8 mouse cellular contexts compared by ENCODE assay signal in the genomic region with DNA sequence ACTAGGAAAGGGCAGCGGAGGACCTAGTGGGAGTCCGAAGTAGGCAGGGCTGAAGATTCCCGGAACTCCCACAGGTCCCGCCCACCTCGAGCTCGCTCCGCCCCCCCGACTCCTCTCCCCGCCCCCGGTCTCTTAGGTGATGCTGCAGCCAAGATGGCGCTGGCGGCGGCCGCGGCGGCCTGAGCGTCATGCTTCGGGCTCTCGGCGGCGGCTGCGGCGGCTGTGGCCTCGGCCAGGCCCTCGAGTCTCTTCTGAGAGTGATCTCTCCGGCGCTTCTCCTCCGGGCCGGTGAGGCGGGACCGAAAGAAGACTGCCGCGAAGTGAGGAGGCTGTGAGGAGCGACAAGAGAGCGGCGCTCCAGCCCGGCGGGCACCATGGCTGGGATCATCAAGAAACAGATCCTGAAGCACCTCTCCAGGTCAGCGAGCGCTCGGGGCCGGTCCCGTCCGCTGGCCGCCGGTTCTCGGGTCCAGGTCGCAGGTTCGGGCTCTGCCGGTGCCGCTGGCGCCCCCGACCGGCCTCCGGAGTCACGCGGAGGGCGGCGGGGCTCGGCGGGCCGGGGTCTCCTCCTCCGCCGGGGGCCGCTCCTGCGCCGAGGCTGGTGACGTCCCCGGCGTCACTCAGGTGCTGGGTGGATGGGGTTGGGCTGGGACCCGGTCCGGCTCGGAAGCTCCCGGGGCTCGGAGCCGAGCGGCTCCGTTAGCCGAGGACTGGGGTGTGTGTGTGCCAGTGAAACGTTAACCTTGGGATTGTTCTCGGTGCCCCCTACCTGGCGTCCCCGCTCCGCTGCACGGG. TPM values are rescaled to one million over a fixed set of nuclear protein-coding genes. Genes with fewer than 3 reads are reported as not detected.
DNase-seq lines count a peak whose midpoint lies in the region; ATAC-seq and TF ChIP-seq lines count a peak whose summit lies in the region.

A gene (plus strand): TSS at position 121 of the 795 bp plus-strand sequence.

- H3K4me2 ChIP-seq in embryonic facial prominence, embryonic 14.5 days (ENCODE audit: low read depth, low read length), result peak within 1 kb of the TSS; percentile 72
- H3K4me2 ChIP-seq in limb, embryonic 12.5 days, result peak within 1 kb of the TSS; percentile 61
- H3K4me2 ChIP-seq in midbrain, embryonic 14.5 days (ENCODE audit: low read length), result peak within 1 kb of the TSS; percentile 56

- no peak for TF ChIP-seq EP300 in heart, adult 2 months (IDR thresholded peaks at IDR 0.05; ENCODE audit: insufficient read depth, low read depth, low read length)

- no peak for TF ChIP-seq CTCF in bone marrow, adult 2 months (IDR thresholded peaks at IDR 0.05; ENCODE audit: control insufficient read depth, insufficient read depth, low read length)
- peak; percentile 38 for TF ChIP-seq CTCF in heart, adult 2 months (IDR thresholded peaks at IDR 0.05)

- H3K4me3 ChIP-seq in bone marrow, adult 2 months (replicated peaks; ENCODE audit: control insufficient read depth, low read depth, low read length), result peak within 1 kb of the TSS; percentile 92
- H3K4me3 ChIP-seq in embryonic facial prominence, embryonic 14.5 days (ENCODE audit: low read depth, low read length), result peak within 1 kb of the TSS; percentile 69
- H3K4me3 ChIP-seq in heart, adult 2 months, result peak within 1 kb of the TSS; percentile 93
- H3K4me3 ChIP-seq in limb, embryonic 12.5 days (replicated peaks), result peak within 1 kb of the TSS; percentile 89
- H3K4me3 ChIP-seq in midbrain, embryonic 14.5 days (replicated peaks; ENCODE audit: low read depth, low read length), result peak within 1 kb of the TSS; percentile 93

- WGBS in bone marrow, adult 2 months, result under 1% methylated on average over 84 of the region's 85 CpGs
- 0% methylated on average over 29 of the region's 85 CpGs for WGBS in embryonic facial prominence, embryonic 14.5 days
- under 1% methylated on average over 81 of the region's 85 CpGs for WGBS in heart, adult 2 months
- under 1% methylated on average over 69 of the region's 85 CpGs for WGBS in limb, embryonic 12.5 days
- under 1% methylated on average over 80 of the region's 85 CpGs for WGBS in midbrain, embryonic 14.5 days

- no peaks in the 10 kb centered on the region for H3K27me3 ChIP-seq in embryonic facial prominence, embryonic 14.5 days (replicated peaks; ENCODE audit: control insufficient read depth, insufficient read depth, low read length)
- H3K27me3 ChIP-seq in heart, adult 2 months (ENCODE audit: control insufficient read depth, insufficient read depth, low read length), result no peaks in the 10 kb centered on the region
- no peaks in the 10 kb centered on the region for H3K27me3 ChIP-seq in limb, embryonic 12.5 days
- no peaks in the 10 kb centered on the region for H3K27me3 ChIP-seq in midbrain, embryonic 14.5 days (ENCODE audit: control insufficient read depth, insufficient read depth, low read length)

- H3K79me2 ChIP-seq in heart, adult 2 months (replicated peaks; ENCODE audit: control insufficient read depth, insufficient read depth, low read length), result no peaks in the 10 kb centered on the region; the same call in 1 of the 2 replicates

- peak within 1 kb of the TSS; percentile 95 for H3K27ac ChIP-seq in bone marrow, adult 2 months (ENCODE audit: control insufficient read depth, insufficient read depth, low read depth, low read length, poor library complexity)
- peak within 1 kb of the TSS; percentile 86 for H3K27ac ChIP-seq in embryonic facial prominence, embryonic 14.5 days (replicated peaks; ENCODE audit: low read depth, low read length)
- peak within 1 kb of the TSS; percentile 88 for H3K27ac ChIP-seq in heart, adult 2 months
- peak within 1 kb of the TSS; percentile 94 for H3K27ac ChIP-seq in limb, embryonic 12.5 days
- peak within 1 kb of the TSS; percentile 93 for H3K27ac ChIP-seq in midbrain, embryonic 14.5 days (replicated peaks; ENCODE audit: low read depth, low read length)

- peak; percentile 77; the same call in 1 of the 2 replicates for TF ChIP-seq POLR2A in bone marrow, adult 2 months (IDR thresholded peaks at IDR 0.05; ENCODE audit: borderline replicate concordance, control insufficient read depth, low read depth, low read length)
- peak; percentile 68; the same call in 1 of the 2 replicates for TF ChIP-seq POLR2A in heart, adult 2 months (IDR thresholded peaks at IDR 0.05; ENCODE audit: insufficient read depth, low read depth, low read length)

- peaks cover 5% of the 10 kb centered on the region; the same call in 1 of the 2 replicates for H3K4me1 ChIP-seq in bone marrow, adult 2 months (ENCODE audit: control insufficient read depth, insufficient read depth, low read length)
- H3K4me1 ChIP-seq in embryonic facial prominence, embryonic 14.5 days (ENCODE audit: control insufficient read depth, insufficient read depth, low read length), result peaks cover 4% of the 10 kb centered on the region; the same call in 1 of the 2 replicates
- peaks cover 6% of the 10 kb centered on the region for H3K4me1 ChIP-seq in heart, adult 2 months (ENCODE audit: control insufficient read depth, insufficient read depth, low read length)
- peaks cover 11% of the 10 kb centered on the region for H3K4me1 ChIP-seq in limb, embryonic 12.5 days (replicated peaks)
- peaks cover 5% of the 10 kb centered on the region; the same call in 1 of the 2 replicates for H3K4me1 ChIP-seq in midbrain, embryonic 14.5 days (ENCODE audit: control insufficient read depth, insufficient read depth, low read length)

- peak within 1 kb of the TSS; percentile 77 for H3K9ac ChIP-seq in embryonic facial prominence, embryonic 14.5 days (ENCODE audit: low read depth, low read length)
- peak within 1 kb of the TSS; percentile 96 for H3K9ac ChIP-seq in heart, adult 2 months (ENCODE audit: low read depth, low read length)
- peak within 1 kb of the TSS; percentile 90 for H3K9ac ChIP-seq in limb, embryonic 12.5 days (replicated peaks)
- peak within 1 kb of the TSS; percentile 94 for H3K9ac ChIP-seq in midbrain, embryonic 14.5 days (replicated peaks; ENCODE audit: low read length)

- ATAC-seq in embryonic facial prominence, embryonic 14.5 days (ENCODE audit: low read depth), result peak; percentile 96
- ATAC-seq in limb, embryonic 12.5 days (ENCODE audit: insufficient number of reproducible peaks, insufficient read depth, low FRiP score, low TSS enrichment, low read depth), result peak; percentile 89
- ATAC-seq in midbrain, embryonic 14.5 days (ENCODE audit: low FRiP score, low TSS enrichment), result peak; percentile 95

- peak; percentile 94 for DNase-seq in 416B (ENCODE audit: low read depth)
- peak; percentile 95 for DNase-seq in embryonic facial prominence, embryonic 14.5 days (ENCODE audit: low spot score)
- peak; percentile 91 to 95 for DNase-seq in heart, adult 2 months
- peak; percentile 85 to 92 for DNase-seq in kidney, adult 8-10 months
- peak; percentile 96 for DNase-seq in midbrain, embryonic 14.5 days
- peak; percentile 79 for DNase-seq in spleen, adult 12 weeks (ENCODE audit: low spot score)

- H3K36me3 ChIP-seq in embryonic facial prominence, embryonic 14.5 days (ENCODE audit: control insufficient read depth, insufficient read depth, low read length), result no peaks in the 10 kb centered on the region
- H3K36me3 ChIP-seq in heart, adult 2 months (ENCODE audit: control insufficient read depth, insufficient read depth, low read length), result peaks cover 3% of the 10 kb centered on the region
- H3K36me3 ChIP-seq in limb, embryonic 12.5 days, result no peaks in the 10 kb centered on the region
- H3K36me3 ChIP-seq in midbrain, embryonic 14.5 days (ENCODE audit: control insufficient read depth, insufficient read depth, low read length), result no peaks in the 10 kb centered on the region

- intact Hi-C loops in heart, adult 2 months (cut with DNase I), result no loop called here

- H3K9me3 ChIP-seq in embryonic facial prominence, embryonic 14.5 days (ENCODE audit: control insufficient read depth, low read length), result no peaks in the 10 kb centered on the region
- 0 out of 2 replicates have a peak, but pooled peaks cover 3% of the 10 kb centered on the region for H3K9me3 ChIP-seq in limb, embryonic 12.5 days
- H3K9me3 ChIP-seq in midbrain, embryonic 14.5 days (ENCODE audit: control insufficient read depth, low read length), result no peaks in the 10 kb centered on the region

RNA-seq across cellular contexts. Expression of the gene that starts here (rescaled TPM):
- 10.0 and 20.4 TPM in 2 replicates for polyA plus RNA-seq in bone marrow, adult 2 months (2011; ENCODE audit: insufficient read depth, insufficient read length, low replicate concordance, missing spikeins)
- 19.6 and 23.7 TPM in 2 replicates for polyA plus RNA-seq in embryonic facial prominence, embryonic 14.5 days (2014; fragmentation: Nextera tagmentation; extraction: Ambion mirVana)
- 10 to 100 TPM; 20.6 to 27.7 TPM for total RNA-seq in heart, adult 2 months (2021)
- polyA plus RNA-seq in heart, adult 2 months (2012; rRNA removed), result 7.9 and 9.8 TPM in 2 replicates
- 29.5 and 32.1 TPM in 2 replicates for polyA plus RNA-seq in limb, embryonic 12.5 days (2016; fragmentation: Nextera tagmentation; extraction: Ambion mirVana)
- polyA plus RNA-seq in midbrain, embryonic 14.5 days (2014; fragmentation: Nextera tagmentation; extraction: Ambion mirVana), result 31.9 and 37.9 TPM in 2 replicates

Comparison
In these comparisons a context has a peak if more than half of its experiments do, and no peak if none do; other contexts are left out.
1. Peak in every context shown above with its lines: DNase-seq, ATAC-seq, H3K4me3 ChIP-seq and H3K27ac ChIP-seq.